Mouse (Mus musculus) neural tube, embryonic 11.5 days (tissue): ENCODE data around the gene B430305J03Rik. TPM values are rescaled to one million over a fixed set of nuclear protein-coding genes. Genes with fewer than 3 reads are reported as not detected.

Source experiments
- ATAC-seq: fragments of 200-750 bp; cut with Nextera tagmentation; 2 replicates; pipeline ENCODE4 v1.8.0; 2017; ENCODE audit warnings: moderate number of reproducible peaks, mild to moderate bottlenecking, moderate TSS enrichment, moderate library complexity; ENCODE audit not compliant: insufficient read depth, low FRiP score, low TSS enrichment
- DNase-seq: peaks from one replicate; pipeline ENCODE4 v3.0.0-alpha.2; 2015; ENCODE audit warnings: low spot score
- H3K27ac ChIP-seq: fragments of 300-500 bp; sonication (generic); 2 replicates; pipeline ENCODE4 v1.5.1; 2014; ENCODE audit warnings: low read depth, mild to moderate bottlenecking, low read length
- H3K27me3 ChIP-seq: fragments of 300-500 bp; sonication (generic); 2 replicates; pipeline ENCODE4 v1.6.1; 2014; ENCODE audit warnings: mild to moderate bottlenecking, low read length, mixed read lengths; ENCODE audit not compliant: control insufficient read depth, insufficient read depth
- H3K36me3 ChIP-seq: fragments of 300-500 bp; sonication (generic); 2 replicates; pipeline ENCODE4 v1.6.1; 2014; ENCODE audit warnings: mild to moderate bottlenecking, low read length, moderate library complexity, mixed read lengths; ENCODE audit not compliant: control insufficient read depth, insufficient read depth
- H3K4me1 ChIP-seq: fragments of 300-500 bp; sonication (generic); 2 replicates; pipeline ENCODE4 v1.6.1; 2014; ENCODE audit warnings: low read length, mixed read lengths; ENCODE audit not compliant: control insufficient read depth, insufficient read depth
- H3K4me2 ChIP-seq: fragments of 300-500 bp; sonication (generic); 2 replicates; pipeline ENCODE4 v1.6.1; 2014; ENCODE audit warnings: low read depth, mild to moderate bottlenecking, moderate library complexity
- H3K4me3 ChIP-seq: fragments of 300-500 bp; sonication (generic); 2 replicates; pipeline ENCODE4 v1.5.1; 2014; ENCODE audit warnings: low read depth, low read length
- H3K9ac ChIP-seq: fragments of 300-500 bp; sonication (generic); 2 replicates; pipeline ENCODE4 v1.6.1; 2014; ENCODE audit warnings: mild to moderate bottlenecking, low read length
- H3K9me3 ChIP-seq: fragments of 300-500 bp; sonication (generic); 2 replicates; pipeline ENCODE4 v1.6.1; 2016; ENCODE audit warnings: low read length; ENCODE audit not compliant: control insufficient read depth
- WGBS: fragments of 180-500 bp; shearing (Covaris S2); extraction: QIAGEN DNeasy Blood & Tissue Kit; methylation state at CpG from one replicate; pipeline ENCODE4 v1.1.7; 2014; 5-methylcytosine and 5-hydroxymethylcytosine counted together
- polyA plus RNA-seq: library from polyadenylated mRNA; unstranded; fragments of >200 nt; fragmentation: Nextera tagmentation; extraction: Ambion mirVana; gene quantifications from 2 replicates; pipeline ENCODE4 v1.2.1, GENCODE M21; 2014

The B430305J03Rik gene
- polyA plus RNA-seq, 1 experiment from 2014 or later, result not detected

GRCm38 (mm10) chr3:61386368-61386767 is 20.6 kb upstream of the B430305J03Rik start:
- ATAC-seq, result no peak
- Histone ChIP-seq H3K4me3 (no peak overlapping the region), H3K36me3 (no peaks in the 10 kb centered on the region), H3K27ac (no peak overlapping the region), H3K27me3 (no peaks in the 10 kb centered on the region), H3K9ac (no peak overlapping the region), H3K4me1 (no peaks in the 10 kb centered on the region), H3K9me3 (no peaks in the 10 kb centered on the region), H3K4me2 (no peak overlapping the region)
- DNase-seq, result no peak
- WGBS, result 77% methylated on average over 4 of the region's 4 CpGs

- no peak overlapping the region for H3K4me2 ChIP-seq
- no peaks in the 10 kb centered on the region for H3K4me1 ChIP-seq
- ATAC-seq (no peak), DNase-seq (no peak)
- whole genome bisulfite sequencing, result 95% methylated on average over 8 of the region's 8 CpGs
- no peaks in the 10 kb centered on the region for H3K36me3 ChIP-seq
- H3K9me3 ChIP-seq, result no peaks in the 10 kb centered on the region
- no peak overlapping the region for H3K27ac ChIP-seq
- no peak overlapping the region for H3K4me3 ChIP-seq
- H3K27me3 ChIP-seq, result no peaks in the 10 kb centered on the region
- no peak overlapping the region for H3K9ac ChIP-seq
Observed at GRCm38 (mm10) chr3:61376001-61376400, 10.2 kb upstream of the B430305J03Rik start.

- no peak overlapping the region for H3K4me2 ChIP-seq
- no peaks in the 10 kb centered on the region for H3K36me3 ChIP-seq
- H3K4me3 ChIP-seq, result no peak overlapping the region
- peaks cover 9% of the 10 kb centered on the region; the same call in 1 of the 2 replicates for H3K4me1 ChIP-seq
- no peak overlapping the region for H3K27ac ChIP-seq
- DNase-seq (no peak), ATAC-seq (no peak)
- H3K9me3 ChIP-seq, result no peaks in the 10 kb centered on the region
- 100% methylated on average over 1 of the region's 1 CpGs for WGBS
- no peaks in the 10 kb centered on the region for H3K27me3 ChIP-seq
- no peak overlapping the region for H3K9ac ChIP-seq
Observed at GRCm38 (mm10) chr3:61368446-61368845, 2.7 kb upstream of the B430305J03Rik start.

GRCm38 (mm10) chr3:61364978-61365778 is 573 bp downstream of the B430305J03Rik start:
- ATAC-seq (peak; percentile 17), DNase-seq (peak; percentile 62)
- H3K36me3 ChIP-seq, result no peaks in the 10 kb centered on the region
- no peaks in the 10 kb centered on the region for H3K27me3 ChIP-seq
- peaks cover 11% of the 10 kb centered on the region; the same call in 1 of the 2 replicates for H3K4me1 ChIP-seq
- peak overlapping the region; percentile 78 for H3K9ac ChIP-seq
- WGBS, result under 1% methylated on average over 68 of the region's 68 CpGs
- peak overlapping the region; percentile 76 for H3K4me2 ChIP-seq
- H3K9me3 ChIP-seq, result no peaks in the 10 kb centered on the region
- peak overlapping the region; percentile 77 for H3K27ac ChIP-seq
- peak overlapping the region; percentile 67 for H3K4me3 ChIP-seq

GRCm38 (mm10) chr3:61364661-61364977 is 1.1 kb downstream of the B430305J03Rik start:
- Histone ChIP-seq H3K4me3 (peak overlapping the region; percentile 67), H3K9me3 (no peaks in the 10 kb centered on the region), H3K9ac (peak overlapping the region; percentile 78), H3K36me3 (no peaks in the 10 kb centered on the region), H3K4me1 (peaks cover 11% of the 10 kb centered on the region; the same call in 1 of the 2 replicates), H3K27ac (peak overlapping the region; percentile 77), H3K4me2 (peak overlapping the region; percentile 76), H3K27me3 (no peaks in the 10 kb centered on the region)
- under 1% methylated on average over 27 of the region's 33 CpGs for WGBS
- DNase-seq (no peak), ATAC-seq (peak; percentile 45)

- H3K9ac ChIP-seq, result peak overlapping the region; percentile 78
- peak overlapping the region; percentile 77 for H3K27ac ChIP-seq
- no peaks in the 10 kb centered on the region for H3K9me3 ChIP-seq
- H3K27me3 ChIP-seq, result no peaks in the 10 kb centered on the region
- peak overlapping the region; percentile 76 for H3K4me2 ChIP-seq
- WGBS, result under 1% methylated on average over 48 of the region's 51 CpGs
- no peaks in the 10 kb centered on the region for H3K36me3 ChIP-seq
- H3K4me3 ChIP-seq, result peak overlapping the region; percentile 67
- DNase-seq, result peak; percentile 97
- H3K4me1 ChIP-seq, result peaks cover 11% of the 10 kb centered on the region; the same call in 1 of the 2 replicates
- ATAC-seq, result peak; percentile 92
Observed at GRCm38 (mm10) chr3:61363989-61364660, 1.6 kb downstream of the B430305J03Rik start.

- Histone ChIP-seq H3K27ac (peak overlapping the region; percentile 72), H3K4me2 (peak overlapping the region; percentile 76), H3K4me3 (peak overlapping the region; percentile 67), H3K4me1 (peaks cover 11% of the 10 kb centered on the region; the same call in 1 of the 2 replicates), H3K27me3 (no peaks in the 10 kb centered on the region), H3K9ac (peak overlapping the region; percentile 58), H3K36me3 (no peaks in the 10 kb centered on the region), H3K9me3 (no peaks in the 10 kb centered on the region)
- ATAC-seq (peak; percentile 92), DNase-seq (peak; percentile 93)
- WGBS, result under 1% methylated on average over 30 of the region's 30 CpGs
Observed at GRCm38 (mm10) chr3:61363161-61363988, 2.4 kb downstream of the B430305J03Rik start.

- no peaks in the 10 kb centered on the region for H3K9me3 ChIP-seq
- no peaks in the 10 kb centered on the region for H3K27me3 ChIP-seq
- DNase-seq (no peak), ATAC-seq (no peak)
- peak overlapping the region; percentile 72 for H3K4me2 ChIP-seq
- peaks cover 11% of the 10 kb centered on the region; the same call in 1 of the 2 replicates for H3K4me1 ChIP-seq
- peak overlapping the region; percentile 67 for H3K4me3 ChIP-seq
- WGBS, result 7% methylated on average over 9 of the region's 9 CpGs
- H3K36me3 ChIP-seq, result no peaks in the 10 kb centered on the region
- peak overlapping the region; percentile 72 for H3K27ac ChIP-seq
- peak overlapping the region; percentile 35 for H3K9ac ChIP-seq
Observed at GRCm38 (mm10) chr3:61362821-61363160, 3.0 kb downstream of the B430305J03Rik start.
